Mouse (Mus musculus): ENCODE measurements around the gene Smg7. TPM values are rescaled to one million over a fixed set of nuclear protein-coding genes. Genes with fewer than 3 reads are reported as not detected.

Smg7 gene
- polyA plus RNA-seq, 1 experiment from 2014 or later = 29.8 TPM

Other genes starting within 250 kb of the Smg7 start
- not detected in 2 replicates for gene Apobec4, start 152.1 kb downstream of the Smg7 start, polyA plus RNA-seq (2015; fragmentation: Nextera tagmentation; extraction: Ambion mirVana)
- gene Rgl1, start 136.3 kb downstream of the Smg7 start, polyA plus RNA-seq (2015; fragmentation: Nextera tagmentation; extraction: Ambion mirVana) = 39.6 and 41.1 TPM in 2 replicates
- gene Arpc5, start 136.1 kb downstream of the Smg7 start, polyA plus RNA-seq (2015; fragmentation: Nextera tagmentation; extraction: Ambion mirVana) = 217 and 249 TPM in 2 replicates
- gene Ncf2, start 102.5 kb downstream of the Smg7 start, polyA plus RNA-seq (2015; fragmentation: Nextera tagmentation; extraction: Ambion mirVana) = 3.4 and 3.6 TPM in 2 replicates
- gene Nmnat2, start 52.3 kb upstream of the Smg7 start, polyA plus RNA-seq (2015; fragmentation: Nextera tagmentation; extraction: Ambion mirVana) = 1.3 and 1.5 TPM in 2 replicates